Mouse (Mus musculus): ENCODE data around the gene Otog. TPM values are rescaled to one million over a fixed set of nuclear protein-coding genes. Genes with fewer than 3 reads are reported as not detected.

Gene Otog
- polyA plus RNA-seq, 1 experiment, result 0.77 TPM

GRCm38 (mm10) chr7:46339818-46340217 lies 99.0 kb downstream of the Otog start:
- H3K36me3 ChIP-seq (ENCODE audit: control insufficient read depth, insufficient read depth, low read length), result no peaks in the 10 kb centered on the region
- H3K4me1 ChIP-seq (ENCODE audit: control insufficient read depth, insufficient read depth, low read length), result peaks cover 3% of the 10 kb centered on the region
- no peaks in the 10 kb centered on the region for H3K27me3 ChIP-seq (ENCODE audit: control insufficient read depth, insufficient read depth, low read length)
- no peak for TF ChIP-seq CTCF (IDR thresholded peaks at IDR 0.05; ENCODE audit: control insufficient read depth, insufficient read depth, insufficient replicate concordance, low read depth, low read length)
- no peak for TF ChIP-seq POLR2A (IDR thresholded peaks at IDR 0.05; ENCODE audit: control insufficient read depth, low read depth, low read length)
- H3K4me3 ChIP-seq (ENCODE audit: control insufficient read depth, low read depth, low read length), result no peak overlapping the region
- H3K27ac ChIP-seq (ENCODE audit: control insufficient read depth, insufficient read depth, low read depth, low read length), result no peak overlapping the region

GRCm38 (mm10) chr7:46340295-46340694 lies 99.5 kb downstream of the Otog start:
- Histone ChIP-seq H3K27me3 (ENCODE audit: control insufficient read depth, insufficient read depth, low read length) (no peaks in the 10 kb centered on the region), H3K27ac (ENCODE audit: control insufficient read depth, insufficient read depth, low read depth, low read length) (no peak overlapping the region), H3K4me1 (ENCODE audit: control insufficient read depth, insufficient read depth, low read length) (peaks cover 3% of the 10 kb centered on the region), H3K36me3 (ENCODE audit: control insufficient read depth, insufficient read depth, low read length) (no peaks in the 10 kb centered on the region), H3K4me3 (ENCODE audit: control insufficient read depth, low read depth, low read length) (no peak overlapping the region)
- TF ChIP-seq POLR2A (IDR thresholded peaks at IDR 0.05; ENCODE audit: control insufficient read depth, low read depth, low read length) (no peak), CTCF (IDR thresholded peaks at IDR 0.05; ENCODE audit: control insufficient read depth, insufficient read depth, insufficient replicate concordance, low read depth, low read length) (no peak)

GRCm38 (mm10) chr7:46341471-46341870 lies 100.7 kb downstream of the Otog start:
- H3K4me3 ChIP-seq (ENCODE audit: control insufficient read depth, low read depth, low read length), result no peak overlapping the region
- no peak overlapping the region for H3K27ac ChIP-seq (ENCODE audit: control insufficient read depth, insufficient read depth, low read depth, low read length)
- no peaks in the 10 kb centered on the region for H3K27me3 ChIP-seq (ENCODE audit: control insufficient read depth, insufficient read depth, low read length)
- H3K36me3 ChIP-seq (ENCODE audit: control insufficient read depth, insufficient read depth, low read length), result no peaks in the 10 kb centered on the region
- H3K4me1 ChIP-seq (ENCODE audit: control insufficient read depth, insufficient read depth, low read length), result peaks cover 3% of the 10 kb centered on the region
- TF ChIP-seq CTCF (IDR thresholded peaks at IDR 0.05; ENCODE audit: control insufficient read depth, insufficient read depth, insufficient replicate concordance, low read depth, low read length) (no peak), POLR2A (IDR thresholded peaks at IDR 0.05; ENCODE audit: control insufficient read depth, low read depth, low read length) (no peak)

GRCm38 (mm10) chr7:46347692-46348091 lies 106.9 kb downstream of the Otog start:
- no peak for TF ChIP-seq POLR2A (IDR thresholded peaks at IDR 0.05; ENCODE audit: control insufficient read depth, low read depth, low read length)
- TF ChIP-seq CTCF (IDR thresholded peaks at IDR 0.05; ENCODE audit: control insufficient read depth, insufficient read depth, insufficient replicate concordance, low read depth, low read length), result no peak
- no peaks in the 10 kb centered on the region; the same call in 1 of the 2 replicates for H3K27me3 ChIP-seq (ENCODE audit: control insufficient read depth, insufficient read depth, low read length)
- no peaks in the 10 kb centered on the region for H3K36me3 ChIP-seq (ENCODE audit: control insufficient read depth, insufficient read depth, low read length)
- H3K4me1 ChIP-seq (ENCODE audit: control insufficient read depth, insufficient read depth, low read length), result peaks cover 5% of the 10 kb centered on the region
- H3K27ac ChIP-seq (ENCODE audit: control insufficient read depth, insufficient read depth, low read depth, low read length), result no peak overlapping the region
- peak overlapping the region; percentile 61 for H3K4me3 ChIP-seq (ENCODE audit: control insufficient read depth, low read depth, low read length)

GRCm38 (mm10) chr7:46348813-46349212 lies 108.0 kb downstream of the Otog start:
- TF ChIP-seq POLR2A (IDR thresholded peaks at IDR 0.05; ENCODE audit: control insufficient read depth, low read depth, low read length), result no peak
- no peak for TF ChIP-seq CTCF (IDR thresholded peaks at IDR 0.05; ENCODE audit: control insufficient read depth, insufficient read depth, insufficient replicate concordance, low read depth, low read length)
- H3K4me3 ChIP-seq (ENCODE audit: control insufficient read depth, low read depth, low read length), result peak overlapping the region; percentile 61
- H3K27ac ChIP-seq (ENCODE audit: control insufficient read depth, insufficient read depth, low read depth, low read length), result no peak overlapping the region
- no peaks in the 10 kb centered on the region for H3K36me3 ChIP-seq (ENCODE audit: control insufficient read depth, insufficient read depth, low read length)
- H3K27me3 ChIP-seq (ENCODE audit: control insufficient read depth, insufficient read depth, low read length), result no peaks in the 10 kb centered on the region; the same call in 1 of the 2 replicates
- peaks cover 5% of the 10 kb centered on the region for H3K4me1 ChIP-seq (ENCODE audit: control insufficient read depth, insufficient read depth, low read length)

GRCm38 (mm10) chr7:46350119-46350702 lies 109.4 kb downstream of the Otog start:
- Histone ChIP-seq H3K4me1 (ENCODE audit: control insufficient read depth, insufficient read depth, low read length) (peaks cover 5% of the 10 kb centered on the region), H3K27me3 (ENCODE audit: control insufficient read depth, insufficient read depth, low read length) (no peaks in the 10 kb centered on the region; the same call in 1 of the 2 replicates), H3K27ac (ENCODE audit: control insufficient read depth, insufficient read depth, low read depth, low read length) (no peak overlapping the region), H3K36me3 (ENCODE audit: control insufficient read depth, insufficient read depth, low read length) (no peaks in the 10 kb centered on the region), H3K4me3 (ENCODE audit: control insufficient read depth, low read depth, low read length) (peak overlapping the region; percentile 8)
- TF ChIP-seq CTCF (IDR thresholded peaks at IDR 0.05; ENCODE audit: control insufficient read depth, insufficient read depth, insufficient replicate concordance, low read depth, low read length) (no peak), POLR2A (IDR thresholded peaks at IDR 0.05; ENCODE audit: control insufficient read depth, low read depth, low read length) (no peak)

GRCm38 (mm10) chr7:46352748-46353147 lies 112.0 kb downstream of the Otog start:
- H3K27ac ChIP-seq (ENCODE audit: control insufficient read depth, insufficient read depth, low read depth, low read length), result no peak overlapping the region
- H3K4me3 ChIP-seq (ENCODE audit: control insufficient read depth, low read depth, low read length), result no peak overlapping the region
- H3K36me3 ChIP-seq (ENCODE audit: control insufficient read depth, insufficient read depth, low read length), result no peaks in the 10 kb centered on the region
- peaks cover 2% of the 10 kb centered on the region; the same call in 1 of the 2 replicates for H3K4me1 ChIP-seq (ENCODE audit: control insufficient read depth, insufficient read depth, low read length)
- H3K27me3 ChIP-seq (ENCODE audit: control insufficient read depth, insufficient read depth, low read length), result no peaks in the 10 kb centered on the region; the same call in 1 of the 2 replicates
- no peak for TF ChIP-seq CTCF (IDR thresholded peaks at IDR 0.05; ENCODE audit: control insufficient read depth, insufficient read depth, insufficient replicate concordance, low read depth, low read length)
- TF ChIP-seq POLR2A (IDR thresholded peaks at IDR 0.05; ENCODE audit: control insufficient read depth, low read depth, low read length), result no peak

Measured in testis, adult 2 months (tissue).